Mouse (Mus musculus): Measurements from ENCODE around the gene Prkce. TPM values are rescaled to one million over a fixed set of nuclear protein-coding genes. Genes with fewer than 3 reads are reported as not detected.

The Prkce gene
- polyA plus RNA-seq, 1 experiment, result 3.3 TPM

GRCm38 (mm10) chr17:86676336-86676735, 508.8 kb downstream of the Prkce start:
- no peak for TF ChIP-seq POLR2A (IDR thresholded peaks at IDR 0.05; ENCODE audit: low read depth, low read length)
- no peak for TF ChIP-seq CTCF (IDR thresholded peaks at IDR 0.05; ENCODE audit: extremely low read depth, insufficient read length, insufficient replicate concordance, low read depth, low read length)
- no peaks in the 10 kb centered on the region for H3K27me3 ChIP-seq (ENCODE audit: control insufficient read depth, insufficient read depth, low read length)
- no peak overlapping the region for H3K27ac ChIP-seq (ENCODE audit: insufficient read depth, low read depth, low read length)
- no peak overlapping the region for H3K4me3 ChIP-seq (ENCODE audit: low read depth, low read length)
- no peaks in the 10 kb centered on the region for H3K4me1 ChIP-seq (ENCODE audit: control insufficient read depth, insufficient read depth, insufficient read length, low read length)
- 47% methylated on average over 5 of the region's 5 CpGs for WGBS
- no peaks in the 10 kb centered on the region for H3K36me3 ChIP-seq (ENCODE audit: control insufficient read depth, insufficient read depth, low read length)

- 46% methylated on average over 4 of the region's 4 CpGs for WGBS
- TF ChIP-seq CTCF (IDR thresholded peaks at IDR 0.05; ENCODE audit: extremely low read depth, insufficient read length, insufficient replicate concordance, low read depth, low read length) (no peak), POLR2A (IDR thresholded peaks at IDR 0.05; ENCODE audit: low read depth, low read length) (no peak)
- Histone ChIP-seq H3K4me1 (ENCODE audit: control insufficient read depth, insufficient read depth, insufficient read length, low read length) (no peaks in the 10 kb centered on the region), H3K27me3 (ENCODE audit: control insufficient read depth, insufficient read depth, low read length) (no peaks in the 10 kb centered on the region), H3K36me3 (ENCODE audit: control insufficient read depth, insufficient read depth, low read length) (no peaks in the 10 kb centered on the region), H3K4me3 (ENCODE audit: low read depth, low read length) (no peak overlapping the region), H3K27ac (ENCODE audit: insufficient read depth, low read depth, low read length) (no peak overlapping the region)
These were observed 509.3 kb downstream of the Prkce start for GRCm38 (mm10) chr17:86676909-86677308.

DNA sequence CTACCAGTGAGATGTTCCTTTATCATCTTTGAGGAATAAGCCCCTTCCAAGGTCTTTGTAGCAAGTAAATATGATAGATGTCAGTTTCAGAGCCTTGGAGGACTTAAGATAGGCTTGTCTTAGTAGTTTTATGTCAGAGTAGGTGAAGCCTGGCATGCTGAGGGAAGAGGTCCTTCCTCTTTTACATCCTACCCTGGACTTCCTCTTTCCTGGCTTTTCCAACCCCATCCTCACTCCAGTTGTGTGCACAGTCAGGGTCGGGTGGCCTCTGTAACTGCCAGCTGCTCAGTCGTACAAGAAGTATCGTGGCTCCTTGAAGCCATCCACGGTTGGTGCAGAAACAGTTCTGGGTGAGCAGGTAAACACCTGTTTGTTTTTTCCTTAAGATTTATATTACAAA, 517.7 kb downstream of the Prkce start:
- TF ChIP-seq POLR2A (IDR thresholded peaks at IDR 0.05; ENCODE audit: low read depth, low read length), result no peak
- TF ChIP-seq CTCF (IDR thresholded peaks at IDR 0.05; ENCODE audit: extremely low read depth, insufficient read length, insufficient replicate concordance, low read depth, low read length), result no peak
- WGBS, result 78% methylated on average over 4 of the region's 4 CpGs
- H3K27ac ChIP-seq (ENCODE audit: insufficient read depth, low read depth, low read length), result no peak overlapping the region
- H3K4me3 ChIP-seq (ENCODE audit: low read depth, low read length), result no peak overlapping the region
- H3K4me1 ChIP-seq (ENCODE audit: control insufficient read depth, insufficient read depth, insufficient read length, low read length), result no peaks in the 10 kb centered on the region
- no peaks in the 10 kb centered on the region for H3K36me3 ChIP-seq (ENCODE audit: control insufficient read depth, insufficient read depth, low read length)
- H3K27me3 ChIP-seq (ENCODE audit: control insufficient read depth, insufficient read depth, low read length), result no peaks in the 10 kb centered on the region

DNA sequence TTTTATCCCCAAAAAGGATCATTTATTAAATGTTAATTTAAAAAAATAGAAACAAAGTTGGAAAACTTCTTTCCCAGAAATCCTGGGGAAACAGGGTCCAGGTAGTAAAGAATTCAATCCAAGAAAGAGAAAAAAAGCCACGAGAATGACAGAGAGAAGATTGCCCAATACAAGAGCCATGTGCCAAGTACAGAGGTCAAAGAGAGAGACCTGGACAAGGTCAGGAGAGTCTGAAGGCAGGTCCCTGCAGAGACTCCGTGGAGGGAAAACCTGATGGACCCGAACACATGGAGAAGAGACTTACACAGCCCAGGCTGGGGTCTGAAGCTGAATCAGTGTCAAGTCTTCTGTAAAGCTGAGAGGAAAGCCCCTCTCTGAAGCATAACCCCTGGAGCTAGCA, 519.4 kb downstream of the Prkce start:
- TF ChIP-seq CTCF (IDR thresholded peaks at IDR 0.05; ENCODE audit: extremely low read depth, insufficient read length, insufficient replicate concordance, low read depth, low read length) (no peak), POLR2A (IDR thresholded peaks at IDR 0.05; ENCODE audit: low read depth, low read length) (no peak)
- H3K27me3 ChIP-seq (ENCODE audit: control insufficient read depth, insufficient read depth, low read length), result no peaks in the 10 kb centered on the region
- no peaks in the 10 kb centered on the region for H3K4me1 ChIP-seq (ENCODE audit: control insufficient read depth, insufficient read depth, insufficient read length, low read length)
- no peak overlapping the region for H3K27ac ChIP-seq (ENCODE audit: insufficient read depth, low read depth, low read length)
- WGBS, result 70% methylated on average over 3 of the region's 3 CpGs
- no peaks in the 10 kb centered on the region for H3K36me3 ChIP-seq (ENCODE audit: control insufficient read depth, insufficient read depth, low read length)
- H3K4me3 ChIP-seq (ENCODE audit: low read depth, low read length), result no peak overlapping the region

DNA sequence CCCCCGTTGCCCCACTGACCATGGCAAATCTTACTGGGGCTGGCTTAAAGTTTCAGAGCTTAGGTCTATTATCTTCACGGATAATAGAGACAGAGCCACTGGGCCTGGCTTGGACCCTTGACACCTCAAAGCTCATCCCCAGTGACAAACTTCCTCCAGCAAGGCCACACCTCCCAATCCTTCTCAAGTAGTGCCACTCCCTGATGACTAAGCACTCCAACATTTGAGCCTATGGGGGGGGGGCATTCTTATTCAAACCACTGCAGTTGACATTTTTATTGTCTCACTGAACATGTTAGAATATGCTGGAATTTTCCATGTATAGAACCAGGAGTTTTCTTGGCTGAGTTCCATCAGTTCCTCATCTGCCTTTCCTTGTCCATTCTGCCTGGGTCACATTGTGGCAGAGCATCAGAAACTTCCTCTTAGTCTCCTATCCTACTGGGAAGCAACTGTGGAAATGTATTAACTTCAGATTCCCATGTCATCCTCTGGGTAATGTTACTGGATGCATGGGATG, 523.3 kb downstream of the Prkce start:
- no peak for TF ChIP-seq CTCF (IDR thresholded peaks at IDR 0.05; ENCODE audit: extremely low read depth, insufficient read length, insufficient replicate concordance, low read depth, low read length)
- TF ChIP-seq POLR2A (IDR thresholded peaks at IDR 0.05; ENCODE audit: low read depth, low read length), result no peak
- Histone ChIP-seq H3K36me3 (ENCODE audit: control insufficient read depth, insufficient read depth, low read length) (no peaks in the 10 kb centered on the region), H3K4me1 (ENCODE audit: control insufficient read depth, insufficient read depth, insufficient read length, low read length) (no peaks in the 10 kb centered on the region), H3K4me3 (ENCODE audit: low read depth, low read length) (no peak overlapping the region), H3K27ac (ENCODE audit: insufficient read depth, low read depth, low read length) (no peak overlapping the region), H3K27me3 (ENCODE audit: control insufficient read depth, insufficient read depth, low read length) (no peaks in the 10 kb centered on the region)
- WGBS, result 95% methylated on average over 2 of the region's 2 CpGs

GRCm38 (mm10) chr17:86697751-86698150, 530.2 kb downstream of the Prkce start:
- TF ChIP-seq POLR2A (IDR thresholded peaks at IDR 0.05; ENCODE audit: low read depth, low read length), result no peak
- WGBS, result 84% methylated on average over 2 of the region's 2 CpGs
- Histone ChIP-seq H3K4me3 (ENCODE audit: low read depth, low read length) (no peak overlapping the region), H3K27ac (ENCODE audit: insufficient read depth, low read depth, low read length) (no peak overlapping the region), H3K27me3 (ENCODE audit: control insufficient read depth, insufficient read depth, low read length) (no peaks in the 10 kb centered on the region), H3K36me3 (ENCODE audit: control insufficient read depth, insufficient read depth, low read length) (no peaks in the 10 kb centered on the region), H3K4me1 (ENCODE audit: control insufficient read depth, insufficient read depth, insufficient read length, low read length) (no peaks in the 10 kb centered on the region)

DNA sequence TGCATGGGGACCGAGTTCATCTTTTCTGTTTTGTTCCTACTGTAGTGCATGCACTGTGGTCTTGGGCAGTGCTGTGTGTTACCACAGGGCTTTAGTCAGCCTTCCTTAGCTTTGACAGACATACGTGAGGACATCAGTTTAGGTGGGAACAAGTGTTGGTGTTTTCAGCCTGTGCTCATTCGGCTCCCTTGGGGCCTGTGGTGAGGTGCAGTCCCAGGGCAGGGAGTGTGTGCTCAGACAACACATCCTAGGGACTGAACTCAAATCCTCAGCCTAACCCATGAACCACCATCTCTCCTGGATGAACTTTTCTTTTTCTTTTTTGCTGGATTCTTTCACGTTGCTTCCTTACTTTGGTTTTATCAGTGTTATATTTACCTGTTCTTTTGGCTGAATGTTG, 535.8 kb downstream of the Prkce start:
- 67% methylated on average over 4 of the region's 4 CpGs for WGBS
- Histone ChIP-seq H3K4me1 (ENCODE audit: control insufficient read depth, insufficient read depth, insufficient read length, low read length) (no peaks in the 10 kb centered on the region), H3K27me3 (ENCODE audit: control insufficient read depth, insufficient read depth, low read length) (no peaks in the 10 kb centered on the region), H3K4me3 (ENCODE audit: low read depth, low read length) (no peak overlapping the region), H3K27ac (ENCODE audit: insufficient read depth, low read depth, low read length) (no peak overlapping the region), H3K36me3 (ENCODE audit: control insufficient read depth, insufficient read depth, low read length) (no peaks in the 10 kb centered on the region)
- TF ChIP-seq POLR2A (IDR thresholded peaks at IDR 0.05; ENCODE audit: low read depth, low read length) (no peak), CTCF (IDR thresholded peaks at IDR 0.05; ENCODE audit: extremely low read depth, insufficient read length, insufficient replicate concordance, low read depth, low read length) (no peak)

GRCm38 (mm10) chr17:86705236-86705635, 537.7 kb downstream of the Prkce start:
- no peak for TF ChIP-seq CTCF (IDR thresholded peaks at IDR 0.05; ENCODE audit: extremely low read depth, insufficient read length, insufficient replicate concordance, low read depth, low read length)
- TF ChIP-seq POLR2A (IDR thresholded peaks at IDR 0.05; ENCODE audit: low read depth, low read length), result no peak
- Histone ChIP-seq H3K36me3 (ENCODE audit: control insufficient read depth, insufficient read depth, low read length) (no peaks in the 10 kb centered on the region), H3K27ac (ENCODE audit: insufficient read depth, low read depth, low read length) (no peak overlapping the region), H3K4me3 (ENCODE audit: low read depth, low read length) (no peak overlapping the region), H3K4me1 (ENCODE audit: control insufficient read depth, insufficient read depth, insufficient read length, low read length) (no peaks in the 10 kb centered on the region), H3K27me3 (ENCODE audit: control insufficient read depth, insufficient read depth, low read length) (no peaks in the 10 kb centered on the region)
- 68% methylated on average over 3 of the region's 3 CpGs for WGBS

All from small intestine, adult 2 months (tissue).